Mouse (Mus musculus): ENCODE measurements around the gene Gm28434. TPM values are rescaled to one million over a fixed set of nuclear protein-coding genes. Genes with fewer than 3 reads are reported as not detected.

Gm28434 gene
- not detected for total RNA-seq (2021)
- long read RNA-seq, experiment 1: 0 reads
- long read RNA-seq, experiment 2: 0 reads

DNA sequence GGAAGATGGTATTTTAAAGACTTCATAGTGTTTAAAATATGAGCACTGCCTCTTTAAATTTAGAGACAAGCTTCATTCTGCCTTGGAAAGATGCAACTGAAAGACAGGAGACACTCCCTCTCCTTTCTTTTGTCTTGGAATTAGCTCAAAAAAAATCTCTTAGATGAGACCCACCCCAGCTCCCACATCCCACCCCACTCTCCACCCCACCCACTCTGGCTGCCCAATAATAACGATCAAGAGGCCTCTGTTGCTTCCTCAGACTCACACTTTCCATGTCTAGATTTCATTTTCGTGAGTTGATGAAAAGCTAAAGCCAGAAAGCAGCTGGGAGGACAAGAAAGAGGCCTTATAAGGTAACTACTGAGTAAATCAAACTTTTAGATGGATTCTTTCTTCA is at the start of gene Gm28434, which contains the start of gene 2310003L06Rik:
Gene Gm28434, plus strand, starts transcription at position 317 of the 400 bp plus-strand sequence.
Gene 2310003L06Rik, plus strand, starts transcription at position 259 of the 400 bp plus-strand sequence.
- intact Hi-C loops (cut with DNase I): no loop called here
- no peak for DNase-seq

DNA sequence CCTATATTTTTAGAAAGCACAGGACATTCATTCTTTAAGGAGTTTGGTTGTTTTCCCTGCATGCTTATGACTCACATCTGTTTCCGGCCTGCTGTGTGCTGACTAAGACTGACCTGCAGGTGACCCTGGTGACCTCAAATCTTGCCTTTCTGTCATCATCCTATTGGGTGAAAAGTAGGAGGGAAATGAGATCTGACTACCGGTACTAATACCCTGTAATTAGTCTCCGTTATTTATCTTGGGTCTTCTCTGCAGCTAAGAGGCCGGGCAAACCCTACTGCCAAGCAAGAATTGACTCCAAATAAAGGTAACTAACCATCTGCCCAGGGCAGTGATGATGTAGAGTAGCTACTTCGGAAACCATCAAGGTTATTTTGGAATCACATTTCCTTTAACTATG is 43.9 kb upstream of the Gm28434 start, which contains the start of gene Csn3:
Gene Csn3, plus strand, starts transcription at position 208 of the 400 bp plus-strand sequence.
- intact Hi-C loops (cut with DNase I): no loop called here
- DNase-seq: no peak

DNA sequence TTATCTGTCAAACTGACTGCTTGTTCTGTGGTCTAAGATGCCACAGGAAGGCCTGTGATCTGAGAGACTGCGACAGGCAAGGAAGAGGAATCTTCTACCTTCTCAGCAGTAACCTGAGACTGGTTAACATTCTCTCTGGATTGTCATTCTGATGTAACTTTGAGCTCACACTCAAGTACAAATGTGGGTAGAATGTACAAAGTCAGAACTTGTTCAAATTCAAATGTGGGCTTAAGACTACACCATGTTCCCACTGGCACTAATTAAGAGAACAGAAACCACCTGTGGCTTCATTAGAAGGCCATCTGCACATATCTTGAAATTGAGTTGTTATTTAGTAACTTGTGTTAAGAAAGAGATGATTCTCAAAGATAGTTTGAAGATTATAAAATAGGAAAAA is 37.7 kb upstream of the Gm28434 start:
- intact Hi-C loops (cut with DNase I): no loop called here
- DNase-seq: no peak

DNA sequence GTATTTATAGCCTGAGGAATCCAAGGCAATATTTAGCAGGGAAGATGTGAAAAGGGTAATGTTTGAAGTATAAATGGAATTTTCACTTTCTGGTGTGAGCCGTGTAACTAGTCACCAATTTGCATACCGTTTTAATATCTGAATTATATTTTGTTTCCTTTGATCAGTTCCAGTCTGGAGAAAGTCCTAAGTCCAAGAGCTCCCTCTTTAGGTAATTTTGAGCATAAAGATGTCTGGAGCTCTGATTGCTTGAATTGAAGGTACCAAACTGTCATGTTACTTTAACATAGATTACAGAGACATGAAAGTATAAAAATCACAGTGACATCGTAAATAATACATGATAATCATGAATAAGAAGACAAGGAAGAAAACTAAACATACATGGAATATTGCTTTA is 28.6 kb upstream of the Gm28434 start:
- DNase-seq: no peak
- intact Hi-C loops (cut with DNase I): no loop called here

DNA sequence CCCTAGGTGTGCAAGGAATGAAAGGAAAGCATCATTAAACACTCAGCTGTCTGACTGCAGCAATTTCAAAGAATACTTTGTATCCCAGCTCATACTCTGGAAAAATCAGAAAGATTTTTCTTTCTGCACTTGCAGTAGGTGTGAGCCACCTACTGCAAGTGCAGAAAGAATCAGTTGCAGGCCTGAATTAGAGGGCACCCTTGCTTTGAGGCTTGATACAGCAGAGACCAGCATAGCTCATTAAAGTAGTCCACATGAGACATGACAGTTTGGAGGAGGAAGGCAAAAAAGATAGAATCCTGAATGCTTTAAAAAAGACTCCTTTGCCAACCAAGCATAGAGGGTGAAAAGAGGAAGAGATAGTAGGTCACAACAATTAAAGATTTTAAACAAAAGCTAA is 26.8 kb upstream of the Gm28434 start:
- DNase-seq: no peak
- intact Hi-C loops (cut with DNase I): no loop called here

DNA sequence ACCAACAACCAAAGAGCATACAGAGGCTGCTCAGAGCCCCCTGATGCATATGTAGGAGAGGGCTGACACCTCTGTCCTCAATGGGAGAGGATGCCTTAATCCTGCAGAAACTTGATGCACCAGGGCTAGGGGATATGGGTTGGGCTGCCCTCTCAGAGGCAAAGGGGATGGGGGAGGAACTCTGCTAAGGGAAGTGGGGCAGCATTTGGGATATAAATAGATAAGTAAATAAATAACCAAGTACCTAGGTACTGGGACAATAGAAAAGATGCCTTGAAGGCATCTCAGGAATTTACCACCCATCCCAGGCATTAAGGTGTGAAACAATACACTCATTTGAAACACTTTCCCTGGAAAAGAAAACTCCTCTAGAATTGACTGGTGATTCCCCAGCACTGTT is 17.5 kb upstream of the Gm28434 start:
- no peak for DNase-seq
- intact Hi-C loops (cut with DNase I): no loop called here

DNA sequence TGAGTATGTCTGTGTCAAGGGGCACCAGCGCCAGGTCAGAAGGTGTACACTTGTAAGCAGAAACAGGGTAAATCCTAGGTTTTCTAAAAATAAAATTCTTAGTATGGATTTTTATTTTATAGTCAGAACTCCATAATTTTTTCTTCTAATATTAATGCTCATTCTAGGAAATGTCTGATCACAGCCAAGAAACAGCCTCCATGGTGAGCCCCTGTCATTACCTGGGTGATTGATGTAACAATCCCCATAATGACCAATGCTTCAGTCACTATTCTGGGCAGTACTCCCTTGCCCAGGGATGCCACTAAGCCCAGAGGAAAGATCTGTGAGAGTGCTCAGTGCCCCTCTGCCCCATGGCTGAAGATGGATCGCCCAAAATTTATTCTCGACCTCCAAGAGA is 9.8 kb downstream of the Gm28434 start, which contains the start of gene Cabs1:
Gene Cabs1, plus strand, starts transcription at position 301 of the 400 bp plus-strand sequence.
- intact Hi-C loops (cut with DNase I): no loop called here
- no peak for DNase-seq

DNA sequence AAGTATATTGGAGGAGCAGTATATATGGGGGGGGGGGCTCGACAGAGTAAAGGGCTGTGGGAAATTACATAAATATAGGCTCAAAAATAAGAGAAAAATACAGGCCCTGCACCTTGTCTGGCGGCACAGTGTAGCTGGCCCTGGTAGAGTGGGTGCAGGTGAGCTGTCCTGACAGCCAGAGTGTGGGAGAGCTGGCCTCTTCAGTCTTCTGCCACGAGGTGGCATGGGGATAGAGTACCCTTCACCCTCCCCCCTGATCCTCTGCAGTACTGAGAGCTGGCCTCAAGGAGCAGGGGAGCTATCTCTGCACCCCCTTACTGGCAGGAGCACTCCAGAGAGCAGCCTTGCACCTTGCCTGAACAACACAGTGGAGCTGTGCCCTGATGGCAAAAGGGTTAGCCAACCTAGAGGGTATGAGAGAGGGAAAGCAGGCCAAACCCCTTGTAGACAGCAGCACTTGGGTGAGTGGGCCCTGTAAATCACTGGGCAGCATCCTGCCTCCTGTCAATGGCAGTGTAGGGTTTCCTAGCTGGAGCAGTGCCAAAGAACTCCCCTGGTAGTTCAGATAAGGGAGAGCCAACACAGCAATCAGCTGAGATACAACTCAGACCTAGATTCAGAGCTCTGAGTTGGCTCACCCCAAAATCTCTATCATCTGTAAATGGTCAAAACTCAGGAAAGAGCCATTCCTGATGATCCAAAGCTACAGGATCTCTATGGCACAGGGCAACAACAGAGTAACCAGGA is 13.3 kb downstream of the Gm28434 start:
- intact Hi-C loops (cut with DNase I): no loop called here

DNA sequence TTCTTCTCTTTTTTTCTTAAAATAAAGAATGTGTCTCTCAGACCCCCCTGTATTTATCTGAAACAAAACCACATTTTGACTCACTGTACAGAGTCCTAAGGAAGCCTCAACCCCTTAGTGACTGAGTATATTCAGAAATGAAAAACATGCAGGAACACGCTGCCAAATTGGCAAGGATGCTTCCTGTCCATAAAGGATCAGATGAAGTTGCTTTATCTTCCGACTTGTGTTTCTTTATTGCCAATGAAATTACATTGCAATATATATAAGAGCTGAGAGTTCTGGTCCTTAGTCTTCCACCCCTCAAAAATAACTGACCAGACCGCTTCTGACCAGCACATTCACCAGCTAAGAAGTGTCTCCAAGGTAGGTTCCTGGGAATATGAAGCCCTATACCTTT is 32.9 kb downstream of the Gm28434 start, which contains the start of gene Smr3a:
Gene Smr3a, plus strand, starts transcription at position 301 of the 400 bp plus-strand sequence.
- intact Hi-C loops (cut with DNase I): no loop called here
- DNase-seq: no peak

More for the DNA sequence above, 13.3 kb downstream of the Gm28434 start:
- DNase-seq: no peak

DNA sequence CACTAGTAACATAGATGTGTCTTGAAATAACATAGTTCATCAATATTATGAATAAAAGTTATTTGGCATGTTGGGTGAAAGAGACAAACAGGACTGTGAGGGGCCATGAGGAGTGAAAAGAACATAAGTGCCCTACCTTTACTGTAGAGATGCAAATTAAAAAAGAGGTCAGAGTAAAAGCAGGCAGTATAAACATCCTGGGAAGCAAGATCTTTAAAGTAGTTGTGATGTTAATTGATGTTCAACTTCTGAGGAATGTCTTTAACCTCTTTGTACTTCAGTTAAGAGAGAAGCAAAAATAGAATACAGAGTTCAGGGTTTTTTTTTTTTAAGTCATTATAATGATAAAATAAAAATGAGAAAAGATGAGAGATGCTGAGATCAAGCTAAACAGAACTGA is 35.9 kb downstream of the Gm28434 start:
- no peak for DNase-seq
- intact Hi-C loops (cut with DNase I): no loop called here

Other genes starting within 250 kb of the Gm28434 start
- not detected for gene Csn1s2a, start 194.9 kb upstream of the Gm28434 start, total RNA-seq (2021)
- gene Csn1s2b, start 161.4 kb upstream of the Gm28434 start, total RNA-seq (2021): not detected
- not detected for gene Prr27, start 143.8 kb upstream of the Gm28434 start, total RNA-seq (2021)
- not detected for gene Odam, start 84.5 kb upstream of the Gm28434 start, total RNA-seq (2021)
- gene Csn3, start 43.9 kb upstream of the Gm28434 start, total RNA-seq (2021): not detected
- gene 2310003L06Rik, start 58 bp upstream of the Gm28434 start, total RNA-seq (2021): not detected
- gene Cabs1, start 9.9 kb downstream of the Gm28434 start, total RNA-seq (2021): not detected
- gene Smr3a, start 33.0 kb downstream of the Gm28434 start, total RNA-seq (2021): not detected
- gene Smr2, start 117.0 kb downstream of the Gm28434 start, total RNA-seq (2021): not detected
- not detected for gene Gm11116, start 142.0 kb downstream of the Gm28434 start, total RNA-seq (2021)
- gene Gm11115, start 184.6 kb downstream of the Gm28434 start, total RNA-seq (2021): not detected

All from gastrocnemius, postnatal 36 days (tissue).